Mouse (Mus musculus): ENCODE data around the gene Calb2.

The Calb2 gene

DNA sequence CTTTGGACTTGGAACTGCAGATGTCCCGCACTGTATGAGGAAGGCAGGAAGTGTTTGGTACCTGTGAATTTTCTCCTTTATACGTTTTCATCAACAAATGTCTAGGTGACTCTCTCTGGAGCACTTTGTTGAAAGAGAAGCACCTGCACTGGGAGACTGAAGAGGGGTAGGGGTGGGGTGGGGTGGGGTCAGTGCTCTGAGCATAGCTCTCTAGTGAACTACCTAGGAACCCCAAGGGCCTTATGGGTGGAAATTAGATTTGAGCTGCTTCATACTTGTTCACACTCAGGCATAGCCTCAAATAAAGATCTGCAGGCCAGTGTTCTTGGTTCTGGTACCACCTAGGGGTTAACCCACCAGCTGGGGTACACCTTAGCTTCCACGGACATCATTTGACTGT lies 65.4 kb downstream of the Calb2 start, which contains the start of gene Gm17720:
TSS of gene Gm17720 (minus strand) at position 101 of the 400 bp plus-strand sequence.
- DNase-seq = no peak

DNA sequence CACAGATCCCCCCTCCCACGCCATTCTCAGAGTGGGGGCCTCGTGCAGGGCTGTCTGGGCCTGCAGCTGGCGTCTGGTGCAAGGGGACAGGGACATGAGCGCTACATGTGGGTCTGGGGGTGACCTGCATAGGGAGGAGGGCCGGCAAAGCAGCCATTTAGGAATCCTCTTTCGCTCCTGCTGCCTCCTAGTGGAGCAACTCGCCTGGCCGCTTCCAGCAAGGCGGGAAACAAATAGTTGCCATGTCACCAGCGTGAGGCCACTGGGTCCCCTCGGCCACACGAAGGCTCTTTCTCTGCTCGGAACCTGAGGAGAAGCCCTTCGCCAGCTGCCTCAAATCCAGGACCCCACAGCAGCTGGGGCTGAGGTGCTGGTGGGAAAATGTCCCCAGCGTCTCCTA lies 66.3 kb downstream of the Calb2 start:
- no peak for DNase-seq

DNA sequence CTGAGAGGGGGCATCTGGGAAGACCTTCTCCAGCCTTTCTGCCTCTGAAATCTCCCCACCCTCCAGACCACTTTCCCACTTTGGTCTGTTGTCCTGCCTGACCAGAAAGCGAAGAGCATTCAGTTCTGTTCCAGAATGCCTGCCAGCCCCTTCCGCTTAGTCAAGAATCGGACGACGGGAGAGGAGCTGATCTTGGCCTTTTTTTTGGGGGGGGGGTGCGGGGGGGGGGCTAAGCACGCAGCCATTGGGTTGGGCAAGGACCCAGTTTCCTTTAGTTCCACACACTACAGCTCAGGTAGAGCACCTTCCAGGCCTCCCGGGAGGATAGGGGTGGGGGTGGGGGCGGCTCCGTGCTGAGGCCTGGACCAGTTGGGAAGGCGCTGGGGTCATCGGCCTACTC lies 67.1 kb downstream of the Calb2 start, which contains the start of gene Gm21964:
TSS of gene Gm21964 (plus strand) at position 301 of the 400 bp plus-strand sequence.
- DNase-seq = no peak

DNA sequence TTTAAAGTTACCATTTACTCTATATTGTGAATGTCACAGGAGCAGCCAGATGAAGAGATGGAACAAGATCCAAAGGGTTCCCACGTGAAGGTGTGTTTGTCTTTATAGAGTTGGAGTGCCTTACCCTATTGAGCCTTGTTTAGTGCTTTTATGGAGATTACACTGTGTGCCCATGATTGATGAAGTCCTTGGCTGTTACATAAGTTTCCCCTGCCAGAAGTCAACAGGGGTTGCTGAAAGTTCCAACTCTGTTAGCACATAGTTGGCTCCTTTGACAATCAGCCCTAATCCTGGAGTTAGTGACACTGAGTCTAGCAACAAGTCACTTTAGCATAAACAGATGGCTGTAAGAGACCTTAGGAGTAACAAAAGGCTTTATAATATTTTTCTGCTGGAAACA lies 76.1 kb downstream of the Calb2 start:
- no peak for DNase-seq

Data from right cerebral cortex, postnatal 4 days (tissue).